Mouse (Mus musculus) brain, embryonic 14.5 days (tissue): ENCODE measurements around the gene Nudcd3. TPM values are rescaled to one million over a fixed set of nuclear protein-coding genes. Genes with fewer than 3 reads are reported as not detected.

ENCODE experiments used
- DNase-seq: peaks from one replicate; pipeline ENCODE4 v3.0.0-alpha.2; 2011; ENCODE audit warnings: low read depth
- CTCF ChIP-seq: fragments of 200-500 bp; IDR thresholded peaks from 2 replicates; pipeline ENCODE4 v1.5.1; 2012; ENCODE audit warnings: inconsistent platforms, mild to moderate bottlenecking, moderate library complexity, borderline replicate concordance; ENCODE audit not compliant: insufficient read depth, insufficient read length; ENCODE audit errors: extremely low read depth
- POLR2A ChIP-seq: fragments of 200-500 bp; IDR thresholded peaks from 2 replicates; pipeline ENCODE4 v1.6.1; 2012; ENCODE audit warnings: mild to moderate bottlenecking, inconsistent platforms, borderline replicate concordance; ENCODE audit not compliant: poor library complexity, insufficient read depth, insufficient read length, severe bottlenecking; ENCODE audit errors: extremely low read depth
- polyA plus RNA-seq: library from polyadenylated mRNA; depleted of rRNA; stranded (reverse); fragments of >200 nt; gene quantifications from 2 replicates; pipeline ENCODE4 v1.2.3, GENCODE M21; 2012

The Nudcd3 gene
- polyA plus RNA-seq, 1 experiment = 80.9 TPM

DNA sequence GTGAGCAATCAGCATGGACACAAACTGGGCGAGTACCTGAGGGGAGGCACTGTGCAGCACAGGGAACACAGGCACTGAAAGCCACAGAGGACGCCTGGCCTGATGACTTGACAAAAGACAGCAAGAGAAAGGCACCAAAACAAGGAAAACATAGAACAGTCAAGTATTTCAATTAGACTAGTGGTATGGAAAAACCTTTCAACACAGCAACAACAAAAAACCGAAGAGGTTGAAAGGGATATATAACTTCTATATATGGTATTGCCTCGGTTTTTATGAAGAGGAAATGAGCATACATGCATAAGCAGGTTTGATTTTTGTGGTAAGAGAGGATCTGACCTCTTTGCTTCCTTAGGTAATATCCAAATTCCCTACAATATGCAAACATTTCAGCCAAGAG is 47.4 kb downstream of the Nudcd3 start:
- DNase-seq = no peak
- TF ChIP-seq POLR2A (no peak), CTCF (no peak)

DNA sequence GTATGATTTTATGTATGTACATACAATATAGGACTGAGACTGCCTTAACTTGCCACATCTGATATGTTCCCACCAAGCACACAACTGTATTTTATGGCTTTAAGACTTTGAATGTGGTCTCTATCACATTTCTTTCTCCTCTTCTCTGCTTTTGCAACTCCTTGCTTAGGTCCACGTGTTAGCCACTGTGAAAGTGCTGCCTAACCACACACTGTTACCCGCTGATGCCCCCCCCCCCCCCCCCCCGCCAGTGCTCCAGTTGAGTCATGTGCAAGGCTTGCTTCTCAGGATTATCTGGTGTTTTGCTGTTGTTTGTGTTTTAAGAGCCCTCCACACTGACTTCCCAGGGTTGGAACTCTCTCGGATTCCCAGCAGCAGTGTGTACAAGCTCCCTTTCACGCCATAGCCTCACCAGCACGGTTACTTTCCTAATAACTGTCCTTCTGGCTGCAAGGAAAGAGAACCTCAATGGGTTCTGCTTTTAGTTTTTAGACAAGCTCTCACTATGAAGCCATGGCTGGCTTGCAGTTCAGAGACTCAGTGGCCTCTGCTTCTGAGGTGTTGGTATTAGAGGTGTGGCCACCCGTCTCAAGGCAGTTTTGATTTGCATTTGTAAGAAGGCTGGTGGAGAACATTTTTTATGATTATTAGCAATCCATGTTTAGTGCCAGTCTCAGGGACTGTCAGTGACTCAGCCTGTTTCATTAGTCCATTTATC is 61.8 kb downstream of the Nudcd3 start:
- DNase-seq = no peak
- TF ChIP-seq CTCF (no peak), POLR2A (no peak)

DNA sequence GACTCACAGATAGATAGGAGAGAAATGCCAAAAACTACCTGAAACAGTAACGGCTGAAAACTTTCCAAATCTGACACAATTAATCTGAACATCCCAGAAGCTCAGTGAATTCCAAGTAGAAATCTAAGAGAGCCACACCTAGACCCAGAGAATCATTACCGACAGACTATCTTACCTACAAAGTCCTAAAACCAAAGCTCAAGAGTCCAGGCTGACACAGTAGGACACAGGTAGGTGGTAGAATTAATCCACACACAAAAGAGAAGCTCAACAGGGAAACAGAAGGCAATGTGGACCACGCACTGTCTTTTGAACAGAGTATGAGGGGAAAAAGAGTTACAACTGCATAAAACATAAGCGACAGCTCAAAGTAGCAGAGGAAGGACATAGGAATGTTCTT is 67.3 kb downstream of the Nudcd3 start:
- DNase-seq = no peak
- TF ChIP-seq CTCF (no peak), POLR2A (no peak)

DNA sequence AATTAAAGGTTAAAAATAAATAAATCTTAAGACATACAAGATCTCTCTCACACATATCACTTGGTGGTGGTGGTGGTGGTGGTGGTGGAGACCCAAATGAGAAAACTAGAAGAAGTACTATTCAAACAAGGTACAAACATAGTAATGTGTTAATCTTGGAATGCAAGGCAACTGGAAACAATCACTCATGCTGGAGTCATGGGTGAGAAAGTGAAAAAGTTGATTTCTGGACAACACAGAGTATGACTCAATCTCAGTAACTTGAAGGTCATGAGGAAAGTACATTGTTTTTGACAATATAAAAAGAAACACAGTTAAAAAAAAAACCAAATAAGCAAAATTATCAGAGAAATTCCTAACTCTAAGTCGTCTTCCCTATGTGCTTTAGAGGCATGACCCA is 69.6 kb downstream of the Nudcd3 start:
- DNase-seq = no peak
- TF ChIP-seq POLR2A (no peak), CTCF (no peak)

DNA sequence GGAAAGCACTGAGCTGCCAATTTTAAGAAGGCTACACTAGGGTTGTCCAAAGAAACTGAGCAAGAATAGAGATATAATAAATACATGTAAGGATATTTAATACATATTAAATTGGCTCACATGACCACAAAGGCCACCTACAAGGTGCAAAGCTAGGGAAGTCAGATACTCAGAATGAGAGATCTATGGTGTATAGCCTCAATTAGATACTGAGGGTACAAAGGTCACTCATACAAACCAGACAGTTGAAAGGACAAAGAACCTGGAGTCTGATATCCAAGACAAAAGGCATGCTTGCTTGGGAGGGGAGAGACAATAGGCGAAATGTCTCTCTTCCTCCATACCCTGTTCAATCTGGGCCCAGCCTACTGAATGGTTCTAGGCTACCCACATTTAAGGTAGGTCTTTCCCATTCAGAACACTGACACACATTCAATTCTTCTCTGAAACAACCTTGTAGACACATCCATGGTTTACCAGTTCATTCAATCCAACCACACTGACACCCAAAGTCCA is 76.6 kb downstream of the Nudcd3 start:
- DNase-seq = no peak
- no peak for TF ChIP-seq POLR2A
- no peak for TF ChIP-seq CTCF

DNA sequence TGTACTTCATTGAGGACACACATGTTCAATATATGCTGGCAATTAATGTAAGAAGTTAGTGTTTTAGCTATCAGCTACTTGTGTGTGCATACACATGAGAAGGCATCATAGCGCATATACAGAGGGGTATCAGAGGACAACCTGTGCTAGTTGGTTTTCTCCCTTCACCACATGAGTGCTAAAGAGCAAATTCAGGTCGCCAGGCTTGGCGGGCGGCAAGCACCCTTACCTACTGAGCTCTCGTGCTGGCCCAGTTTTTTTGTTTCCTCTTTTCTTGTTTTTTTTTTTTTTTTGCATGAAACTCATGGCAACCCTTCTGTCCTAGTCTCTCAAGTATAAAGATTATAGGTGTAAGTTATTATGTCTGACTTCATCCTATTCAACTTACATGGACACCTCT is 77.6 kb downstream of the Nudcd3 start:
- no peak for DNase-seq
- TF ChIP-seq CTCF = no peak

DNA sequence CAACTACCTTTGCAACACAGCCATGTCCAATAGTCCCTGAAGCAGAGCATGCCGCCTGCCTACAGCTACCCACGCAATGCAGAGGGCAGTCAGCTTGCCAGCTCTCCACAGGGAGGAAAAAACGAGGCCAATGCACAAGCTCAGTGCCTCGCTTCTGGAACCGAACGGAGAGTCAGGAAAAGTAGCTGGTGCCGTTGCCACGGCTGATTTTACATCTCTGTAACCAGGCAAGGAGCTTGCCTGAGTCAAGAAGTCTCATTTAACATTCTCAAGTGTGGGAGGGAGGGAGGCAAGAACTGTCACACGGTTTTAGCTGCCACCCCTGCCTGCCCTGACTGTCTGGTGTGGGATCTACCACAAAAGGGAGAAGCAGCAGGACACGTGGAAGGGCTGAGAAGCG is 79.6 kb downstream of the Nudcd3 start:
- peak; percentile 9 for DNase-seq

DNA sequence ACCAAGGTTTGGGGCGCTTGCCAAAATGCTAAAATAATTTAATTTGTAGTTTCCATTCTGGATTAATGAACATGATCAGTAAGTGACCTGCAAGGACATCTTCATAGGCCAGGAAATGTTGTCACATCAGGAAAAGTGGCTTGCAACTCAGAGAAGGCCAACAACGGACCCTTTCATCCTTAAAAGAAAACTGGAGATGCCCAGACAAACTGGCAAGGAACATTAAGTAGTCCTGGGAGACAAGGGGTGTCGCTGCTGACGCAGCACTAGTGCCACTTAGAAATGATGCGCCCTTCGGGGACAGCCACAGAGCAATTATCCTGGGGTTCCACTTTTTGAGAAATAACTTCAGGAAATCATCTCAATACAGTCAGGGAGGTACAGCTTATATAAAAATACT is 80.2 kb downstream of the Nudcd3 start:
- TF ChIP-seq CTCF (no peak), POLR2A (no peak)
- no peak for DNase-seq

More for the DNA sequence above, 79.6 kb downstream of the Nudcd3 start:
- TF ChIP-seq CTCF = no peak
- no peak for TF ChIP-seq POLR2A

DNA sequence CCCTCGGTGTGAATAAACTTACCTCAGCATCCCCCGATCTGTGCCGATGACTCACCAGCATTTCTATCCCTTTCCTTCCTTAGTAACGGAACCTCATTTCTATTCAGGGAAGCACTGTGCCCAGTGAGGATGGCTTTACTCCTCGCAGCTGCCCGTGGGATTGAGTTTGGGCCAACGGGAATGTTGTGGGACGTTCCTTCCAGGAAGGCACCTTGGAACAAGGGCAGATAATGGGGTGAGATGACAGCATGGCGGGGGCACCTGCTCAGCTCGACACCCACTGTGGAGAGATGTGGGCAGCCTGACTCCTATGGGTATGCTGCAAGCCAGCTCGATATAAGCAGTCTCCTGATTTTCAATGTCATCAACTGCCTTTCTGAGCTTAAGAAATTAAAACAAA is 80.9 kb downstream of the Nudcd3 start:
- no peak for DNase-seq
- no peak for TF ChIP-seq POLR2A
- no peak for TF ChIP-seq CTCF

DNA sequence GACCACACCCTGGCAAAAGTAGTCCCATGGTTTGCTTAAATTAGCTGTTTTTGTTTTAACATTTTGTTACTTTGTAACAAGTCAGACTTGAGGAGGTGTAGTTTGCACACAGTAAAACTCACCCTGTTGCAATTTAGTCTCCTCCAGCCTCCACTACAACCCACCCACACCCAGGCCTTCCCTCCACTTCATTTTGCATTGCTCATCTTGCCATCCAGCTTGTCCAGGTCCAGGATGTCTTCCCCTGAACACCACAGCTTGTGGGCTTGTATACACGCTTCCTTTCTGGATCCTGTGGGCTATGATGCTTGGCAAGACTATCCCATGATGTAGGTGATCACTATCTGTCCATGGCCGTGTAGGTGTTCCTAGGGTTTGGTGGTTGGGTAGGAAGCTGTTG is 82.3 kb downstream of the Nudcd3 start:
- TF ChIP-seq POLR2A (no peak), CTCF (no peak)
- no peak for DNase-seq

DNA sequence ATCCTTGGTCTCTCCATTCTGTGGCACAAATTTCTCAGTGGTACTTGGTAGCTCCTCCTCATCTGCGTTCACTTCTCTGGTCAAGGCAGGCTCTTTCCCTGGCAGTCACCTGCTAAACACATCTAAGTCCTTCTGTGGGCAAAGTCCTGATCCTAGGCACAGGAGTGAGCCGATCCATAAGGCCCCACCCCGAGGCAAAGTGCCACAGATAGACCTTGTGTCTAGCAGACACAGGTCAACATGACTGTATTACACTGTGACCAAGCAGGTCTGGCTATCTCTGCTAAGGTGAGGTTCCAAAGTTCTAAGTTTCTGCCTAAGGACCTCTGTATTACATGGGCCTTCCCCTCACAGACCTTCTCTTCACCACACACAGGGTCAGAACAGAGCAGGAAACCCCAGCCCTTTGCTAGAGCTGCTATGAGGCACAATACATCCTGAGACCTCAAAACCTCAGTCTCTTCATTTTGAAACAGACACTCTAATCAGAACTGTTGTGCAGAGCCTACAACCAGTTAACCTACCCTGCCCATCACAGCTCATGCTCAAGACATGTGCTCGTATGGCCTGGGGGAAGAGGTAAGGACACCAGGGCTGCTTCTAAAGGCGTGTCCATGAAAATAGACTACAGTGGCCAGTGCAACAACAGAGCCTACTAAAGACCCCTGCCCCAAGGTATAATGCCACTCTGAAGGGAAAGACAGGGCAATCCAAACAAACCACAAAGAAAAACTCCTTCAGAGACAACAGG is 88.3 kb downstream of the Nudcd3 start:
- no peak for TF ChIP-seq CTCF
- no peak for TF ChIP-seq POLR2A
- DNase-seq = no peak

DNA sequence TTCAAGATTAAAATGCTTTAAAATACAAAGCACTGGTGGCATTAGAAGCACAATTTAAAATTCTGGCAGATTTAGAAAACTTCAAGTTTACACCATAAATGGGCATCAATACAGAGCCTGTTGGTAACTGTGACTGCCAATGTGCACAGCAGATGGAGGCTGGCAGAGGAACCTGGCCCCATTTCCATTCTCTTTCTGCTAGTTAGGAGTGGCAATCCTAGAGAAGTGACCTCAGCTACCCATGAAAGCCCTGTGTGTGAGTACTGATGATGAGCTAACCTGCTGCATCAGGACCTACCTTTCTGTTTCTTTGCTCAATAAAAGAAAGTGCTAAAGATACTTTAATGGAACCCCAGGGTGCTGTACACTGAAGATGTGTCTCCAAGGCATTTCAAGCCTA is 90.2 kb downstream of the Nudcd3 start:
- TF ChIP-seq CTCF (no peak), POLR2A (no peak)
- peak; percentile 48 for DNase-seq
